Mouse (Mus musculus): ENCODE data around the gene Pate2.

- TF ChIP-seq CTCF (IDR thresholded peaks at IDR 0.05; ENCODE audit: control insufficient read depth, insufficient read depth, low read length) (no peak), POLR2A (IDR thresholded peaks at IDR 0.05; ENCODE audit: borderline replicate concordance, control insufficient read depth, low read depth, low read length) (no peak)
Measured at GRCm38 (mm10) chr9:35523541-35523940, 46.5 kb upstream of the Pate2 start.

Data from bone marrow, adult 2 months (tissue).